Mouse (Mus musculus): ENCODE results near the gene Rictor.

DNA sequence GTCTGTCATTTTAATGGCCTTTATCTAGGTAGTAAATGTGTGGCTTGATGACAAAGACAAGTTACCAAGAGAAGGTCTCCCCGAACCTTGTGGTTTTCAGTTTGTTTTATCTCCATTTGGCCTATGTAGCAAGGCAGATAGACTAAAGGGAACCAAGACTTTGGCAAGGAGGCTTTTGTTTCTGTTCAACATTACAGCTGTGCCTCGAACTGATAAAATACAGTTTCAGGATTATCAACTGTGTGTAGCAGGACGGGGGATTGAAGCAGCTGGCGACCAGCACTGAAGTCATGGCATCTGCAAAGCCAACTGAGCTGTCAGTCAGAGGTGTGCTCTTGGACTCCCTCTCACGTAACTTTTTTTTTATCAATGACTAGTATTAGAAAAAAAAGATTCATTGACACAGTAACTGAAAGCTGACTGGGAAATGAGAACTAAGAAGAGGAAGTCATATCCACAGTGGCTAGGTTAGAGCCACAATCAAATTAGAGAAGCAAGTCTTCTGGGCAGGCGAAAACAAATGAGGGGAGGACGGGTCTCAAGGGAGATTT, 2.8 kb upstream of the Rictor start:
- TF ChIP-seq POLR2A (IDR thresholded peaks at IDR 0.05; ENCODE audit: low read depth, low read length) (no peak), CTCF (IDR thresholded peaks at IDR 0.05; ENCODE audit: borderline replicate concordance, insufficient read depth, low read length) (no peak)

Data from embryonic fibroblast, embryonic 13.5 days (primary cell).